Mouse (Mus musculus): ENCODE results near the gene Rps8. TPM values are rescaled to one million over a fixed set of nuclear protein-coding genes. Genes with fewer than 3 reads are reported as not detected.

The Rps8 gene
- 671 and 829 TPM in 2 replicates for polyA plus RNA-seq (2015; fragmentation: Nextera tagmentation; extraction: Ambion mirVana)

GRCm38 (mm10) chr4:117155792-117156355 lies at the start of gene Rps8:
Rps8 (minus strand) TSS chr4:117156243.
- Histone ChIP-seq H3K9ac (ENCODE audit: low read length) (peak within 1 kb of the TSS; percentile 99), H3K36me3 (ENCODE audit: control insufficient read depth, insufficient read depth, low read length) (peaks cover 33% of the 10 kb centered on the region), H3K4me1 (ENCODE audit: control insufficient read depth, insufficient read depth, low read length) (peaks cover 10% of the 10 kb centered on the region), H3K27me3 (ENCODE audit: control insufficient read depth, insufficient read depth, low read length) (no peaks in the 10 kb centered on the region), H3K4me3 (replicated peaks; ENCODE audit: low read length) (peak within 1 kb of the TSS; percentile 99), H3K9me3 (replicated peaks; ENCODE audit: control insufficient read depth, low read length) (no peaks in the 10 kb centered on the region), H3K4me2 (ENCODE audit: low read depth, low read length) (peak within 1 kb of the TSS; percentile 83), H3K27ac (ENCODE audit: low read length) (peak within 1 kb of the TSS; percentile 93)
- WGBS: under 1% methylated on average over 52 of the region's 52 CpGs
- peak; percentile 95 for ATAC-seq (ENCODE audit: insufficient read depth, low FRiP score)

GRCm38 (mm10) chr4:117202992-117203354 lies 46.9 kb upstream of the Rps8 start:
- Histone ChIP-seq H3K4me2 (ENCODE audit: low read depth, low read length) (peak overlapping the region; percentile 58), H3K9me3 (replicated peaks; ENCODE audit: control insufficient read depth, low read length) (no peaks in the 10 kb centered on the region), H3K36me3 (ENCODE audit: control insufficient read depth, insufficient read depth, low read length) (no peaks in the 10 kb centered on the region), H3K4me1 (ENCODE audit: control insufficient read depth, insufficient read depth, low read length) (no peaks in the 10 kb centered on the region), H3K4me3 (replicated peaks; ENCODE audit: low read length) (no peak overlapping the region), H3K27ac (ENCODE audit: low read length) (peak overlapping the region; percentile 60), H3K9ac (ENCODE audit: low read length) (no peak overlapping the region; the same call in 1 of the 2 replicates), H3K27me3 (ENCODE audit: control insufficient read depth, insufficient read depth, low read length) (no peaks in the 10 kb centered on the region)
- WGBS: 72% methylated on average over 4 of the region's 4 CpGs
- ATAC-seq (ENCODE audit: insufficient read depth, low FRiP score): no peak

- H3K4me1 ChIP-seq (ENCODE audit: control insufficient read depth, insufficient read depth, low read length): no peaks in the 10 kb centered on the region
- 1% methylated on average over 25 of the region's 25 CpGs for WGBS
- ATAC-seq (ENCODE audit: insufficient read depth, low FRiP score): peak; percentile 86
- H3K9me3 ChIP-seq (replicated peaks; ENCODE audit: control insufficient read depth, low read length): no peaks in the 10 kb centered on the region
- H3K9ac ChIP-seq (ENCODE audit: low read length): peak overlapping the region; percentile 63
- H3K4me2 ChIP-seq (ENCODE audit: low read depth, low read length): peak overlapping the region; percentile 58
- H3K27ac ChIP-seq (ENCODE audit: low read length): peak overlapping the region; percentile 60
- H3K4me3 ChIP-seq (replicated peaks; ENCODE audit: low read length): peak overlapping the region; percentile 41
- no peaks in the 10 kb centered on the region for H3K36me3 ChIP-seq (ENCODE audit: control insufficient read depth, insufficient read depth, low read length)
- H3K27me3 ChIP-seq (ENCODE audit: control insufficient read depth, insufficient read depth, low read length): no peaks in the 10 kb centered on the region
Measured at GRCm38 (mm10) chr4:117202046-117202991, 46.3 kb upstream of the Rps8 start.

- H3K4me1 ChIP-seq (ENCODE audit: control insufficient read depth, insufficient read depth, low read length): no peaks in the 10 kb centered on the region
- no peak for ATAC-seq (ENCODE audit: insufficient read depth, low FRiP score)
- H3K36me3 ChIP-seq (ENCODE audit: control insufficient read depth, insufficient read depth, low read length): no peaks in the 10 kb centered on the region
- no peak overlapping the region for H3K27ac ChIP-seq (ENCODE audit: low read length)
- 96% methylated on average over 14 of the region's 14 CpGs for WGBS
- no peak overlapping the region for H3K4me3 ChIP-seq (replicated peaks; ENCODE audit: low read length)
- no peak overlapping the region for H3K9ac ChIP-seq (ENCODE audit: low read length)
- no peak overlapping the region for H3K4me2 ChIP-seq (ENCODE audit: low read depth, low read length)
- no peaks in the 10 kb centered on the region for H3K27me3 ChIP-seq (ENCODE audit: control insufficient read depth, insufficient read depth, low read length)
- no peaks in the 10 kb centered on the region for H3K9me3 ChIP-seq (replicated peaks; ENCODE audit: control insufficient read depth, low read length)
Measured at GRCm38 (mm10) chr4:117191804-117192203, 35.8 kb upstream of the Rps8 start.

GRCm38 (mm10) chr4:117190660-117191059 lies 34.6 kb upstream of the Rps8 start:
- 58% methylated on average over 7 of the region's 7 CpGs for WGBS
- no peak for ATAC-seq (ENCODE audit: insufficient read depth, low FRiP score)
- no peaks in the 10 kb centered on the region for H3K9me3 ChIP-seq (replicated peaks; ENCODE audit: control insufficient read depth, low read length)
- H3K4me2 ChIP-seq (ENCODE audit: low read depth, low read length): 0 out of 2 replicates have a peak overlapping the region, but pooled peaks have one; percentile 38
- no peaks in the 10 kb centered on the region for H3K4me1 ChIP-seq (ENCODE audit: control insufficient read depth, insufficient read depth, low read length)
- H3K4me3 ChIP-seq (replicated peaks; ENCODE audit: low read length): no peak overlapping the region
- no peaks in the 10 kb centered on the region for H3K36me3 ChIP-seq (ENCODE audit: control insufficient read depth, insufficient read depth, low read length)
- no peak overlapping the region for H3K27ac ChIP-seq (ENCODE audit: low read length)
- no peaks in the 10 kb centered on the region for H3K27me3 ChIP-seq (ENCODE audit: control insufficient read depth, insufficient read depth, low read length)
- 0 out of 2 replicates have a peak overlapping the region, but pooled peaks have one; percentile 2 for H3K9ac ChIP-seq (ENCODE audit: low read length)

- H3K36me3 ChIP-seq (ENCODE audit: control insufficient read depth, insufficient read depth, low read length): no peaks in the 10 kb centered on the region
- H3K9ac ChIP-seq (ENCODE audit: low read length): peak overlapping the region; percentile 68
- 0% methylated on average over 9 of the region's 9 CpGs for WGBS
- H3K9me3 ChIP-seq (replicated peaks; ENCODE audit: control insufficient read depth, low read length): no peaks in the 10 kb centered on the region
- no peaks in the 10 kb centered on the region for H3K27me3 ChIP-seq (ENCODE audit: control insufficient read depth, insufficient read depth, low read length)
- peak overlapping the region; percentile 85 for H3K27ac ChIP-seq (ENCODE audit: low read length)
- peak; percentile 87 for ATAC-seq (ENCODE audit: insufficient read depth, low FRiP score)
- peak overlapping the region; percentile 56 for H3K4me2 ChIP-seq (ENCODE audit: low read depth, low read length)
- no peaks in the 10 kb centered on the region for H3K4me1 ChIP-seq (ENCODE audit: control insufficient read depth, insufficient read depth, low read length)
- peak overlapping the region; percentile 38 for H3K4me3 ChIP-seq (replicated peaks; ENCODE audit: low read length)
Measured at GRCm38 (mm10) chr4:117189856-117190543, 34.0 kb upstream of the Rps8 start.

GRCm38 (mm10) chr4:117189382-117189855 lies 33.4 kb upstream of the Rps8 start:
- Histone ChIP-seq H3K9ac (ENCODE audit: low read length) (peak overlapping the region; percentile 68), H3K4me2 (ENCODE audit: low read depth, low read length) (peak overlapping the region; percentile 56), H3K27ac (ENCODE audit: low read length) (peak overlapping the region; percentile 67), H3K4me1 (ENCODE audit: control insufficient read depth, insufficient read depth, low read length) (no peaks in the 10 kb centered on the region), H3K36me3 (ENCODE audit: control insufficient read depth, insufficient read depth, low read length) (no peaks in the 10 kb centered on the region), H3K9me3 (replicated peaks; ENCODE audit: control insufficient read depth, low read length) (no peaks in the 10 kb centered on the region), H3K27me3 (ENCODE audit: control insufficient read depth, insufficient read depth, low read length) (no peaks in the 10 kb centered on the region), H3K4me3 (replicated peaks; ENCODE audit: low read length) (peak overlapping the region; percentile 38)
- WGBS: under 1% methylated on average over 16 of the region's 16 CpGs
- peak; percentile 84 for ATAC-seq (ENCODE audit: insufficient read depth, low FRiP score)

GRCm38 (mm10) chr4:117188969-117189368 lies 32.9 kb upstream of the Rps8 start:
- peak overlapping the region; percentile 56 for H3K4me2 ChIP-seq (ENCODE audit: low read depth, low read length)
- peak overlapping the region; percentile 68 for H3K9ac ChIP-seq (ENCODE audit: low read length)
- H3K4me1 ChIP-seq (ENCODE audit: control insufficient read depth, insufficient read depth, low read length): no peaks in the 10 kb centered on the region
- H3K36me3 ChIP-seq (ENCODE audit: control insufficient read depth, insufficient read depth, low read length): no peaks in the 10 kb centered on the region
- H3K27ac ChIP-seq (ENCODE audit: low read length): peak overlapping the region; percentile 67
- no peaks in the 10 kb centered on the region for H3K27me3 ChIP-seq (ENCODE audit: control insufficient read depth, insufficient read depth, low read length)
- H3K4me3 ChIP-seq (replicated peaks; ENCODE audit: low read length): peak overlapping the region; percentile 38
- H3K9me3 ChIP-seq (replicated peaks; ENCODE audit: control insufficient read depth, low read length): no peaks in the 10 kb centered on the region
- 55% methylated on average over 3 of the region's 3 CpGs for WGBS
- no peak for ATAC-seq (ENCODE audit: insufficient read depth, low FRiP score)
